Mouse (Mus musculus) bone marrow macrophage, adult 2 months (primary cell): ENCODE data around the gene Sgk1.

Source experiments
- CTCF ChIP-seq: IDR thresholded peaks from 2 replicates; pipeline ENCODE4 v1.5.1; 2012; ENCODE audit warnings: low read depth, mild to moderate bottlenecking, low read length, moderate library complexity
- POLR2A ChIP-seq: IDR thresholded peaks from 2 replicates; pipeline ENCODE4 v1.6.1; 2012; ENCODE audit warnings: mild to moderate bottlenecking, low read depth, low read length, borderline replicate concordance

- no peak for TF ChIP-seq CTCF
- no peak for TF ChIP-seq POLR2A
Observed at GRCm38 (mm10) chr10:21963005-21963404, 81.0 kb downstream of the Sgk1 start.
